Mouse (Mus musculus): ENCODE data around the gene Plekhj1.

- no peak for TF ChIP-seq EP300 (IDR thresholded peaks at IDR 0.05; ENCODE audit: insufficient read depth, low read depth, low read length)
- no peak for TF ChIP-seq POLR2A (IDR thresholded peaks at IDR 0.05; ENCODE audit: insufficient read depth, low read length)
Measured at GRCm38 (mm10) chr10:80810084-80810483, 11.7 kb upstream of the Plekhj1 start.

Data from ES-Bruce4 (cell line).